Mouse (Mus musculus) heart, postnatal 0 days (tissue): ENCODE data around the gene Slc7a5.

Experiments
- CTCF ChIP-seq: IDR thresholded peaks from 2 replicates; pipeline ENCODE4 v1.5.1; 2016; ENCODE audit warnings: antibody characterized with exemption, control low read depth, low read depth
- EP300 ChIP-seq: IDR thresholded peaks from 2 replicates; pipeline ENCODE4 v1.6.1; 2016; ENCODE audit warnings: antibody characterized with exemption, low read depth

DNA sequence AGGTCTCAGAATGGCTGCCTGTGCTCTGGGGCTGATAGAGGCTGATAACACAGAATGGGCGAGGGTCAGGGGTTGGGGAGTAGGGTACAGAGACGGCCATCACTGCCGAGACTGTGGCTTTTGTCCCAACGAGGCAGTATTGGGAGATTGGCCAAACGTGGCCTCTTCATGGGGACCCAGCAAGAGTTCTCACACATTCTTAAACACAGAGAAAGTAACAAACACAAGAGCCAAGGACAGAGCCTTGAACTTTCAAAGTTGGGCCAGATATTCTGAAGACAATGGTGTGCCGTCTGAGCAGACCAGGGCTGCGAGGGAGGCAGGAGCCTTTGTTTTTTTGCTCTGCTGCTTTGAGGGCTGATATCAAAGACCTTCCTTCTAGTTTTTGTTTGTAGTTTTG is 4.5 kb upstream of the Slc7a5 start:
- TF ChIP-seq CTCF (no peak), EP300 (no peak)
